9 mouse cellular contexts compared by ENCODE assay signal in genomic region chr2:172042607-172043234, GRCm38 (mm10). TPM values are rescaled to one million over a fixed set of nuclear protein-coding genes. Genes with fewer than 3 reads are reported as not detected.
DNase-seq lines count a peak whose midpoint lies in the region; ATAC-seq and TF ChIP-seq lines count a peak whose summit lies in the region.
"Had no signal": no experiment of that assay in that cellular context is flagged by ENCODE, and none has a peak within 500 bp of the region (broad histone marks: within the 10 kb centered on the region; RNA-seq: fewer than 3 reads in every experiment).

No protein-coding gene starts in this region.

- peaks cover 11% of the 10 kb centered on the region for H3K4me1 ChIP-seq in embryonic facial prominence, embryonic 13.5 days
- H3K4me1 ChIP-seq in intestine, embryonic 16.5 days (ENCODE audit: control insufficient read depth, insufficient read depth, low read length), result 0 out of 2 replicates have a peak, but pooled peaks cover 2% of the 10 kb centered on the region
- no peaks in the 10 kb centered on the region for H3K4me1 ChIP-seq in thymus, adult 2 months (replicated peaks; ENCODE audit: control insufficient read depth, insufficient read depth, low read length)

- WGBS in embryonic facial prominence, embryonic 13.5 days, result 1% methylated on average over 46 of the region's 46 CpGs
- whole genome bisulfite sequencing in intestine, embryonic 16.5 days, result under 1% methylated on average over 46 of the region's 46 CpGs
- WGBS in thymus, adult 2 months, result 6% methylated on average over 46 of the region's 46 CpGs

- no peaks in the 10 kb centered on the region for H3K9me3 ChIP-seq in embryonic facial prominence, embryonic 13.5 days
- no peaks in the 10 kb centered on the region for H3K9me3 ChIP-seq in intestine, embryonic 16.5 days (ENCODE audit: control insufficient read depth, low read length)

- peak overlapping the region; percentile 59 for H3K4me2 ChIP-seq in embryonic facial prominence, embryonic 13.5 days
- H3K4me2 ChIP-seq in intestine, embryonic 16.5 days (ENCODE audit: low read depth, low read length), result peak overlapping the region; percentile 2

- no peaks in the 10 kb centered on the region for H3K36me3 ChIP-seq in embryonic facial prominence, embryonic 13.5 days
- H3K36me3 ChIP-seq in intestine, embryonic 16.5 days (ENCODE audit: control insufficient read depth, insufficient read depth, low read length), result no peaks in the 10 kb centered on the region
- no peaks in the 10 kb centered on the region for H3K36me3 ChIP-seq in thymus, adult 2 months (ENCODE audit: control insufficient read depth, insufficient read depth, low read length)

- H3K27ac ChIP-seq in embryonic facial prominence, embryonic 13.5 days, result no peak overlapping the region
- no peak overlapping the region for H3K27ac ChIP-seq in intestine, embryonic 16.5 days (ENCODE audit: low read length)
- no peak overlapping the region for H3K27ac ChIP-seq in thymus, adult 2 months (ENCODE audit: control insufficient read depth, insufficient read depth, low read length)

- H3K27me3 ChIP-seq in embryonic facial prominence, embryonic 13.5 days, result peaks cover 65% of the 10 kb centered on the region
- peaks cover 34% of the 10 kb centered on the region for H3K27me3 ChIP-seq in intestine, embryonic 16.5 days (replicated peaks; ENCODE audit: control insufficient read depth, insufficient read depth, low read length)
- no peaks in the 10 kb centered on the region for H3K27me3 ChIP-seq in thymus, adult 2 months (ENCODE audit: control insufficient read depth, insufficient read depth, low read length)

- ATAC-seq in embryonic facial prominence, embryonic 13.5 days (ENCODE audit: insufficient number of reproducible peaks, insufficient read depth, low FRiP score, low TSS enrichment, low read depth), result no peak
- ATAC-seq in intestine, embryonic 16.5 days, result no peak

- peak; percentile 1 for DNase-seq in kidney, postnatal 14 days
- DNase-seq in kidney, adult 8-10 months, result no peak
- DNase-seq in retina, embryonic 14.5 days (ENCODE audit: low spot score), result peak; percentile 25
- no peak for DNase-seq in Muller cell, postnatal 12 days (ENCODE audit: inconsistent ontology term)
- no peak for DNase-seq in gastrocnemius, postnatal 10 days
- no peak for DNase-seq in thymus, adult 2 months

- no peak for TF ChIP-seq POLR2A in thymus, adult 2 months (IDR thresholded peaks at IDR 0.05; ENCODE audit: control insufficient read depth, extremely low read depth, insufficient read depth, low read length, poor library complexity)

- H3K4me3 ChIP-seq in embryonic facial prominence, embryonic 13.5 days, result peak overlapping the region; percentile 34
- H3K4me3 ChIP-seq in intestine, embryonic 16.5 days (ENCODE audit: low read length), result peak overlapping the region; percentile 1; the same call in 1 of the 2 replicates
- no peak overlapping the region for H3K4me3 ChIP-seq in thymus, adult 2 months (ENCODE audit: control insufficient read depth, insufficient read depth, low read length)

- H3K9ac ChIP-seq in embryonic facial prominence, embryonic 13.5 days, result peak overlapping the region; percentile 36
- H3K9ac ChIP-seq in intestine, embryonic 16.5 days (ENCODE audit: low read depth, low read length), result no peak overlapping the region

- no peak for TF ChIP-seq CTCF in thymus, adult 2 months (IDR thresholded peaks at IDR 0.05; ENCODE audit: borderline replicate concordance, control insufficient read depth, extremely low read depth, insufficient read depth, low read length, poor library complexity)

RNA-seq across cellular contexts. Expression of gene Cbln4, which starts 0.5 kb away (rescaled TPM):
- polyA plus RNA-seq in embryonic facial prominence, embryonic 13.5 days (2015; fragmentation: Nextera tagmentation; extraction: Ambion mirVana), result 8.1 and 10.2 TPM in 2 replicates
- polyA plus RNA-seq in intestine, embryonic 16.5 days (2015; fragmentation: Nextera tagmentation; extraction: Ambion mirVana), result 0.10 and 0.29 TPM in 2 replicates
- total RNA-seq in gastrocnemius, postnatal 10 days (2021), result not detected
- polyA plus RNA-seq in thymus, adult 2 months (2012; rRNA removed), result not detected in 2 replicates
- total RNA-seq: hematopoietic stem cell, adult 5-6 weeks had no signal

Comparison
In these comparisons a context has a peak if more than half of its experiments do, and no peak if none do; other contexts are left out.
1. DNase-seq: peak in kidney, postnatal 14 days (single experiment) and retina, embryonic 14.5 days (single experiment); none in kidney, adult 8-10 months (0 of 2), Muller cell, postnatal 12 days (single experiment), gastrocnemius, postnatal 10 days (single experiment) and thymus, adult 2 months (single experiment).